Mouse (Mus musculus) fibroblast of lung, adult 2 months (primary cell): ENCODE data around the gene Cnn3.

Experiments
- DNase-seq: peaks from one replicate; pipeline ENCODE4 v3.0.0-alpha.2; 2011; ENCODE audit warnings: low read depth

The Cnn3 gene

GRCm38 (mm10) chr3:121425861-121426620 is at the start of gene Cnn3:
Gene Cnn3, plus strand, starts transcription at chr3:121426497.
- DNase-seq = peak; percentile 80

DNA sequence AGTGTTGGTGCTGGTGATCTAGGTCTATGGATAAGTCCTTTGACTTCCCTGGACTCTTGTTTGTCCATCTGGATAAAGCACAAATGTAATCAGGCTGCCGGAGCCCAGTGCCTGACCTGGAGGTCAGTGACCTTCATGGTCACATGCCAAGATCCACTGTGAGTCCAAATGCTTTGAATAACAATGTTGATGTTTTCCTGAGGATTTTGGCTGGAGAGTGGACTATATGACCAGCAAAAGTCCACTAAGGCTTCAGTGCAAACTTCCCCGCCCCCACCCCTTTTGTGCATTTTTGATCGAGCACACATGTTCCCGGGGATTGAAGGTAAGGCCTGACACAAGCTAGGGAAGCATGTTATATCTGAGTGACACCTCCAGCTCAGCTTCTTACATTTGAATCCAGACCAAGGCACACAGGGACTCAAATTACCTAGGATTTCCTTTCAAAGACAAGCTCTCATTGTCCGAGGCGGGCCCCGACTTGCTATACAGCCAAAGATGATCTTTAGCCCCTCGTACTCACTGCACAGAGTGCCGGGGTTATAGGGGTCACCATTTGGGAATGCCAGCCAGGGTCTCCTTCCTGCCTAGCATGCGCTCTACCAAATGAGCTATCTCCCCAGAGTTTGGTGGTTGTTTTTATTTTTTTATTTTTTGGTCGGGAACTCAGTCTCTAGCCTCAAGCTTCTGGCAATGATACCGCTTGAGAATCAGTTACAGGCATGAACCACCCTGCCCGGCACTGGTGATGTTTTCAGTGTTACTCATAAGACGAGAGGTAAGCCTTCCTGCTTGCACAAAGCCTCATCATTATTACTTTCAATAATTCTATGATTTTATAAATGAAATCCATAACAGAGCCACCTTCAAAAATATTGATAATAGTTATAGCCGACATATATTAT is 47.3 kb upstream of the Cnn3 start:
- DNase-seq = peak; percentile 72

- no peak for DNase-seq
Measured at GRCm38 (mm10) chr3:121379699-121380098, 46.6 kb upstream of the Cnn3 start.

- DNase-seq = no peak
Measured at GRCm38 (mm10) chr3:121387471-121388009, 38.8 kb upstream of the Cnn3 start.

- DNase-seq = no peak
Measured at GRCm38 (mm10) chr3:121389366-121389765, 36.9 kb upstream of the Cnn3 start.

DNA sequence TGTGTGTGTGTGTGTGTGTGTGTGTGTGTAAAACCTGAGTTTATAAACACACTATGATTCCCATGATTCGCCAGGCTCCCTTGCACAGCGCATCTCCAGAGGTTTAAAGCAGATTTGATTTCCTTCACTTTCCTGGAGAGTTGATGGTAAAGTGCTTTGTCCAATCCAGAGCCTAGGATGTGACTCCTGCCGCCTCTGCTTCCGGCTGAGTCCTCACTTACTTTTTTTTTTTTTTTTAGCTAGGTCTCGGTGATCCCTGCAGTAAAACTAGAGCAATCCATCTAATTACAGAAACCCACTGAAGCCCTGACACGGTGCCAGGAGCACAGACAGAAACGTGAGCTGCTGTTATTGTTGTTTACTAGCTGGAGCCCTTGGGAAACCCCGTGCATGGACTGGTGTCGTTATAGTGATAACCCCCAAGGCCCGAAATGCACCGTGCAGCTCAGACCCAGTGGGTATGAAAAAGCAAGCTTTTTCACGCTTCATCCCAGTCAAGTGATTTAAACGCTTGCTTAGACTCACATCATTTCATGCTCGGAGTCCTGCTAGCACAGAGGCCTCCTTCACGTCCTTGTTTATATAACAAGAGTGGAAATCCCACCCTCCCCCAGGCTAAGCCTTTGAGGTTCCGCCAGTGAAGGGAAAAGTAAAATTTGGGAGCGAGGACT is 36.3 kb upstream of the Cnn3 start:
- no peak for DNase-seq

DNA sequence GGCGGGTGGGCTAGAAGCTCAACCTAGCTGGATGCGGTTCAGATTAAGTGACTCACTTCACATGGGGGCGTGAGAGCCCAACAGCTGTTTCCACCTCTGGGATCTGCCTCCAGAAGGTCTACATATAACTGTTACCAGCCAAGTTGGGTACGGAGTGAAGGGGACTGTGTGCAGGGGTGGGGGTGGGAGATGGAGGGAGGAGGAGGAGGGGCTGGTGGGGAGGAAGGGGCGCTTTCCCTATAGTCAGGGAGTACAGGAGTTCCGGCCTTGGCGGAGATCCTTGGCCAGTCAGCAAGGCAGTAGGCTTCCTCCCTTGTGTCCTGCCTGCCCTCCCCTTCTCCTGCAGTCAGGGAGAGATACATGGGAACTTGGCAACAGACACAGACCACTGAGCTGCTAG is 35.6 kb upstream of the Cnn3 start:
- no peak for DNase-seq

DNA sequence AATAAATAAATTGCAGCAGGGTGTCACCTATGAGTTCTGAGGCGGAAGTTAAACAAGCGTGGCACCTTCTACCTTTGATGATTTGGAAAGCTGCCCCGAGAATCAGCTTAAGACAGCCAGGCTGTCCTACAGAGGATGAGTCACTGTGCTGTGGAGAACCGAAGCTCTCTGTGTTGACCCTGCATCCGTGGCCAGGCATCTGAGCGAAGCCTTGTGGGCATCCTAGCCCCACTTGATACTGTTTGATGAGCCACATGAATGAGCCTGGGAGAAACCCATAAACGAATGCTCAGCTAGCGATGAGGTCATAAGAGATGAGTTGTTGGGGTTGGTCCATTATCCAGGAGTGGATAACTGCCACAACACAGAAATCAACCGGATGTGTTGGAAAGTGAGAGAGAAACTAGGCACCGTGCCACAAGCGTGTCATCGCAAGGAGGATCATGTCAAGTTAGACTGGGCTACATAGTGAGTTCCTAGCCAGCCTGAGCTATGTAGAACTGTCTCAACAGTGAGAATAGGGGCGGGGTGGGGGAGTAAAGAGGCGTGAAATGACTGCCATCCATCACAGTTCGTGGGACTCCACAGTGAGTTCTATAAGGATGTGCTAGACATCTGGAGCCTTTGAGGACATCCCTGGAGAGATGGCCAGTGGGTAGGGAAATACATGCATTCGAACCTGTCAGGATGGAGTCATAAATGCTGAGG is 30.6 kb upstream of the Cnn3 start:
- DNase-seq = no peak

DNA sequence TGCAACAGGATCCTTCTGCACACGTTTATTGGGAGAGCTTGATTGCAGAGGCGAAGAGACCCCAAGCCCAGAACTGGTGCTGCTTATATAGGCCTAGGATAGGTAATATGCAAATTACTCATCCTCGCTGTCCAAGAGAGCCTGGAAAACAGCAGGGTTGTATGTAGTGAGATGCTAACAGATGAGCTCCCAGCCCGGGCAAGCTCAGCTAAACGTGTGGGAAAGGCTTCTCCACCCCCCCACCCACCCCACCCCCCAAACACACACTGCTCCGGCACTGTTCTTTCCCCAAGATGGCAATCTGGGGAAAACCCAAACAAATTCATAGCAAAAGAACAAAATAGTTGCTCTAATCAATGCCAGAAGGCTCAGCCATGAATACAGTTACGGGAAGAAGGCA is 29.7 kb upstream of the Cnn3 start:
- no peak for DNase-seq

DNA sequence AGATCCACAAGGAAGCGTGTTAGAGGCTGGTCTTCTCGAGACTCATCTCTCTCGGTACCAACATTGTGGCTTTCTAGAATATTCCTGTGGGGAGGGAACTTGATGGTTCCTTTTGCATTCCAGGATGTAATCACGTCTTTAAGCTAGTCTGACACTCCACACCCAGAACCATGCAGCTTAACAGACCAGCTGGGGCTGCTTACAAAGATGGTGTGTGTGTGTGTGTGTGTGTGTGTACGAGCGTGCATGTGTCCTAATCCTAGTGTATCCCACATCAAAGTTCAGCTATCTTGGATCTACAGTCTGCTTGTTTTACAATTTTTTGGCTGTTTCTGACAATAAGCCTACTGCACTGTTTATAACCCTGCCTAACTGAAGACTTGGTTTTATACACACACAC is 29.3 kb upstream of the Cnn3 start:
- DNase-seq = no peak

GRCm38 (mm10) chr3:121401384-121401783 is 24.9 kb upstream of the Cnn3 start:
- DNase-seq = no peak

GRCm38 (mm10) chr3:121402096-121402495 is 24.2 kb upstream of the Cnn3 start:
- no peak for DNase-seq

DNA sequence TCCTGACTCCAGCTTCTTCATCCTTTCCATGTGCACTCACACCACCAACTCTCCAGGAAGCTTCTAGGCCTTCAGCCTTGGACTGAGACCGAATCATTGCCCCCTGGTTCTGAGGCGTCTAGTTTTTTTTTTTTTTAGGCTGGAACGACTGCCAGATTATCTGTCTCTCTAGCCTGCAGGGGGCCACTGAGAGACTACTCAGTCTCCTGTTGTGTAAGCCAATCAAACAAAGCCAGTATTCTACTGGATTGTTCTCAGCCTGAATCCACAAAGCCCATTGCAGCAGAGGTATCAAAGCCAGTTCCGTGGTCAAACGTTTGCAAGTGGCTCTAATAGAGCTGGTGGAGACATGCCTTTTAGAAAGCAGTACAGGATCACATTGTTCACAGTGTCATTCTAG is 22.8 kb upstream of the Cnn3 start:
- DNase-seq = no peak

- DNase-seq = no peak
Measured at GRCm38 (mm10) chr3:121405101-121405500, 21.2 kb upstream of the Cnn3 start.

DNA sequence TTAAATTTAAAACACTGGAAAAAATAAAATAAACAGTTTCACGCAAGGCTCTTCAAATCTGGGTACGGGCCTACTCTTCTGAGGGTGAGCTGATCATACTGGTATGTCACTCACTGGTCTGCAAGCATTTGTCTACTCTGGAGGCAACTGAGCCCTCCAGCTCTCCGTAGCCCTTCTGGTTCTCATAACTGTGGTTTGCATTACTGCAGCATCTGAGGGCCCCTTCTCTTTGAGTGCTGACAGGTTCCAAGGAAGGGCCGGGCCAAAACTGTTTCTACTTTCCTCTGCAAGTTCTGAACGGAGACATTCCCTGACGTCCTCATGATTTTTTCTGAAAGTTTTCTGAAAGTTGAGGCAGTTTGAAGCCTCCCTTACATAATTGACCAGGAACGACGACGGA is 18.9 kb upstream of the Cnn3 start:
- DNase-seq = no peak

DNA sequence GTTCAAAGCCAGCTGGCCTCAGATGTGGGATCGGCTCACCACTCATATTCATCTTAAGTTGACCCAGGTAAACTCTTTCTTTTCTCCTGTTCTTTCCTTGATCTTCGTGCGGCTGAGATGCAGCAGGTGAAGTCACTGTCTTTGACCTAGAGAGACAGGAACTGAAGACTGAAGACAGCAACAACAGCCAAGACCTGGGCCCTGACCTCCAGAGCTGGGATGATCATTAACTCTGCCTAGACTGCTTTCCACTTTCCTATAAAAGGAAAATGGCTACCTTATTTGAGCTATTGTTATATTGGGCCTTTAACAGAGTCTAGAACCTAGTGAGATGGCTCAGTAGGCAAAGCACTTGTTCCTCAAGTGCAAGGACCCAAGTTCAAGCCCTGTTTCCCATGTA is 17.9 kb upstream of the Cnn3 start:
- DNase-seq = no peak

DNA sequence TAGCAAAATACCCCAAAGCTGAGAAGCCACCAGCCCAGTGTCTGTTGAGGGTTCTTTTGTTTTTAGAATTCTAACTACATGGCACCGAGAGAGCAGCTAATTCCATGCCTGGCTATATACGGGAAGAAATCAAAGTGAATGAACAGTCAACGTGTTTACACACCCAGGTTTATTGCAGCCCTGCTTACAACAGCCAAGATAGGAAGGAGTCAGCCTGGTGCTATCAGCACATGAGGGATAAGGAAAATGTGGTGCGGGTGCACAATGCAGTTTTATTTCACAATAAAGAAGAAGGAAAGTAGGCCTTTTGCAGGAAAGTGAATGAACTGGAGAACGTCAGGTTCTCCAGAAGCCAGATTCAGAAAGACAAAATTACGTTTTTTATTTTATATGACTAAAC is 14.8 kb upstream of the Cnn3 start:
- DNase-seq = no peak

GRCm38 (mm10) chr3:121416171-121417154 is 9.8 kb upstream of the Cnn3 start:
- no peak for DNase-seq

DNA sequence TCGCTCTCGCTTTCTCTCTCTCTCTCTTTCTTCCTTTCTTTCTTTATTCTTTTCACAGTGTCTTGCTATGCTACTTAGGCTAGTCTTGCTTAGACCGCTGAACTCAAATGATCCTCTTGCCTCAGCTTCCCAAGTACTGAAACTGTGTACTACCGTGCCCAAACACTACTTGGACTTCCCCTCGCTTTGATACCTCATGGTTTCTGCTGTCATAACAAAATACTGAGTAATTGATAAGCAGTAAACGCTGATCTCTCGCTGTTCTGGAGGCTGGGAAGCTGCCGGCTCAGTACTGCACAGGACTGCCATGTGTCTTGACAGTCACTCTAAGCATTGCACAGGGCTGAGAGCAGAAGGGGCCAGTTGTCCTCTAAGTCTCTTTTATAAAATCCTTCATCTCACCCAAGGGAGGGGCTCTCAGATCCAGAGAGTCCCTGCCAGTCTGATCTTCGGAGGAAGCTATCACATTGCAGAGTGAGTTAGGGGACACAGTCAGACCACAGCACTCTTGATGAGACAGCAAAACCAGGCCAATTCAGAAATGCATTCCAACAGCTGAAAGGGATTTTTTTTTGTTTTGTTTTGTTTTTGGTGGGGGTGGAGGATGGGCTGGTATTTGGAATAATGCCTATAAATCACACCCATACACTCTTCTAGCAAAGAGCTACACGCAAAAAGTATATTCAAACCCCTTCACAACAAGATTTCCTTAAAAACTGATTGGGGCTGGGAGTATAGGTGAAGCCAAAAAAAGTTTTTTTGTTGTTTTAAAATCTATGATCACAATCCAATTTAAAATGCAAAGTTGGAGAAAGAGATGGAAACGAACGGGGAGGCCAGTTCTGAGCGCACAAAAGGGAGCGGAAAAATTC is 8.7 kb upstream of the Cnn3 start:
- DNase-seq = no peak

DNA sequence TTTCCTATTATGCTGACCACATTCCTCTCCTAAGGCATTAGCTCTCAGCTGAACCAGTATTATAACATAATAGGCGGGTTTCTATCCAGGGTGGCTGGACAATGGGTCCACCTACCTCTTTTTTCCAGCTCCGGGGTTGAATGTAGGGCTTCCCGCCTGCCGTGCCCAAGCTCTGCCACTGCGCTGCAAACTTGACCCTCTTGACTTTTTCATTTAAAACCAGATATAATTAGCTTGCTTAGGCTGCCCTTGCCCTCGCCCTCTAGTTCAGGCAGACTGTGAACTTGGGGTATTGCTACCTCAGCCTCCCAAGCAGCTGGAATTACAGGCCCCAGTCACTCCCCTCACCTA is 8.1 kb upstream of the Cnn3 start:
- DNase-seq = no peak
